Mouse (Mus musculus) megakaryocyte, adult 5-6 weeks (primary cell): ENCODE data around the gene Gsg1l. TPM values are rescaled to one million over a fixed set of nuclear protein-coding genes. Genes with fewer than 3 reads are reported as not detected.

Experiments used
- ATAC-seq: 2 replicates; pipeline ENCODE4 v1.8.0; 2016; ENCODE audit warnings: mild to moderate bottlenecking, inconsistent platforms; ENCODE audit not compliant: poor library complexity, severe bottlenecking
- total RNA-seq, 2 experiments: library from RNA; stranded (forward) in 1 of 2; stranded (reverse) in 1 of 2; fragments of 153-499, 151-499 nt in 1 of 2; fragments of 221-1000, 200-1000 nt in 1 of 2; gene quantifications; 2 replicates each; pipeline versions ENCODE4 v1.2.3 to v1.2.4; 2015 to 2017

The Gsg1l gene
- total RNA-seq, 2 experiments from 2014 or later = not detected

DNA sequence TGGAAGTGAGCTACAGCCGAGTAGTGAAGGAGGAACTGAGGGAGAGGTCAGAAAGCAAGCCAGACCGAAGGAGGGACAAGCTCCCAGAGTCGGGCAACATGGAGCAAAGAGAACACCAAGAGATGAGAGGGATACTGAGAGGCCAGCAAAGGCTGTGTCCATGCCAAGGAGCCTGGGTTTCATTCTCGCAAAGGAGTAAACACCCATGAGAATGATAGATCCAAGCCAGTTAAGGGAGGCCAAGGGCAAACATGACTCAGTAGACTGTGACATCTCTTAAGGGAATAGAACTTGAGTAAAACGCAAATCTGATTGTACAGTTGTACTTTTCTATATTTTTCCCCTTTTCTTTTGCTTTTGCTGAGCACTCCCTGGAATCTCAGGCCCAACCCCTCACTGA is 137.6 kb downstream of the Gsg1l start:
- ATAC-seq = no peak

- ATAC-seq = no peak
Observed at GRCm38 (mm10) chr7:125943511-125943910, 138.7 kb downstream of the Gsg1l start.

GRCm38 (mm10) chr7:125942365-125943090 is 139.7 kb downstream of the Gsg1l start:
- ATAC-seq = no peak

GRCm38 (mm10) chr7:125934319-125934718 is 147.9 kb downstream of the Gsg1l start:
- no peak for ATAC-seq

DNA sequence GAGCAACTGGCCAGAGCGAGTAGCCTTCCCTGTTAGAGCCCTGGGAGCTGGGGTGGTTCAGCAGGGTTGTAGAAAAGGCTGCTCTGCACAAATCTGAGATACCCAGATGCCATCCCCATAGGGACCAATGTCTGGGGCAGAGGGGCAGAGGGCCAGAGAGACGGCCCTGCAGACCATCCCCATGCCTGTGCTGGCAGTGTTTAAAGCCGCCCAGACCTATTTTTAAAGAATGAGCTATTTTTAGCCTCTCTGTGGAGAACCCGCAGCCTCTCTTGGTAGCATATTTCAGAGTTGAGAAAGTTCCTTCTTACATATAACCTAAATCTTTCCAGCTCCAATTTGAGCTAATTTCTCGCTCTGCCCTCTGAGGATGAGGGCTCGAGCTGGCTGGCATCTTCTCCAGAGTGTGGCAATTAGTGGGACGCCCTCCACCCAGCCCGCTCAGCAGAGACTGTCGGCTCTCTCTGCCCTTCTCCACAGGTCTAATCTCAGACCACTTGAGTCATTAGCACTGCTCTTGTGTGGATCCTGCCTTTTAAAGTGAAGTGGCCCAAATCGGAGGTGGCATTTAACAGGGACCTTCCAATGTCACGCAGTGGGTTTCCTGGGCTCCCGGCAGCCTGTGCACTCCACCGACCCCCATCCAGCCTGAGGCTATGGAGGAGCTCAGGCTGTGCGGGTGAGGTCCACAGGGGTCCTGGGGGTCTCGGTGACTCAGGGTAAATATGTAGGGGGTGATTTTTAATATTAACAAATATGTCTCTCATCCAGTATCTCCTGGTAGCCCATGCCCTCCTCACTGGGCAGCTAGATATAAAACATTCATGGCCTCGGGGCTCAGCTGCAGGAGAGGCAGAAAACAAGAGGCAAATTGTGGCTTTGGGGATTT is 148.6 kb downstream of the Gsg1l start:
- ATAC-seq = no peak

GRCm38 (mm10) chr7:125931602-125932001 is 150.6 kb downstream of the Gsg1l start:
- ATAC-seq = no peak

- no peak for ATAC-seq
Observed at GRCm38 (mm10) chr7:125924044-125924443, 158.2 kb downstream of the Gsg1l start.

GRCm38 (mm10) chr7:125920801-125921200 is 161.4 kb downstream of the Gsg1l start:
- no peak for ATAC-seq

- no peak for ATAC-seq
Observed at GRCm38 (mm10) chr7:125900386-125901161, 181.6 kb downstream of the Gsg1l start.

DNA sequence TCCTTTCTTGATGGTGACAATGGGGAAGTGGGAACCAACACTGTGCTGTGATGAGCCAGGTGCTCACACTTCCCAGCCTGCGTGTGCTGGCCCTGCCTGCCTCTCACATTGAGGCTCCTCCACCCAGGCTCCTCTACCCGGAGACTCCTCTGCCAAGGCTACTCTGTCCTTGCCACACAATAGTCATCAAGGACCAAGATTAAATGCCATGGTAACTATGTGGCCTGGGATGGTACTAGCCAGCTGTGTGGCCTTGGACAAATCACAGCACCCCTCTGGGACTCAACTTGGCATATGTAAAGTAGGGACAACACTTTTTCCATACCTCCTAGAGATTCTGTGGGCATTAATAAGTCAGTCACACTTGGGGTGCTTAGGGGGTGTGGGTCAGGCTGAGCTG is 182.3 kb downstream of the Gsg1l start:
- ATAC-seq = no peak

DNA sequence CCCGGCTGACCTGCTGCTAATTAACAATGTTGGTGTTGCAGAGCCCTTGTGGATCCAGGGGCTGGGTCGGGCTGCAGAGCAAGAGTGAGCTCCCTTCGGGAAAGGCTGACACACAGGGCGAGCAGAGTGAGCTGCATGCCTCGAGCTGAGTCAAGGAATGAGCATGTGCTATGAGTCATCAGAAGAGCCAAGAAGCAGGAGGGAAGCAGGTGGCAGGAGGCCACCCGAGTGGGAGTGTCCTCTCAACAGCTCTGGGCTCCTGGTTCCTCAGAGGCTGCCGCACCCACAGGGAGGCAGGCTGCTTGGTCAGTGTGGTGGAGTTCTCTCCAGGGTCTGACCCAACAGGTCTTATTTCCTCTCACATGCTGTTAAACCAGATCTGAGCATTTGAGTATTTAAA is 183.2 kb downstream of the Gsg1l start:
- no peak for ATAC-seq

DNA sequence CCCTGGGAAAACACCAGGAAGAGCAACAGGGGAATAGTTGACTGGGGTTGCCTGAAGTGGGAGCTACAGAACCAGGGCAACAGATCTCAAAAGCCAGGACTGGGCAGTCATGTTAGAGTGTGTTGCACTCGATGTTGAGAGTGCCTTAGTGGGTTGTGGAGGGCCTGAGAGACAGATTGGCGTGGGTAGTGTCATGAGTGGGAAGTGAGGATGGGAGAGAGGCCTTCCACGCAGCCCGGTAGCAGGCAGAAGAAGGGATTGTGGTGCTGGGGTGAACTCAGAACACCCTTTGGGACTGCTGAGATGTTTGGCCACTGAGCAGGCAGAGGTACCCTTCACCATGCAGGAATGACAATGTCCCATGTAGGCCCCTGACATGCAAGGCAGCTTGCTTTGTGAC is 185.2 kb downstream of the Gsg1l start:
- no peak for ATAC-seq

DNA sequence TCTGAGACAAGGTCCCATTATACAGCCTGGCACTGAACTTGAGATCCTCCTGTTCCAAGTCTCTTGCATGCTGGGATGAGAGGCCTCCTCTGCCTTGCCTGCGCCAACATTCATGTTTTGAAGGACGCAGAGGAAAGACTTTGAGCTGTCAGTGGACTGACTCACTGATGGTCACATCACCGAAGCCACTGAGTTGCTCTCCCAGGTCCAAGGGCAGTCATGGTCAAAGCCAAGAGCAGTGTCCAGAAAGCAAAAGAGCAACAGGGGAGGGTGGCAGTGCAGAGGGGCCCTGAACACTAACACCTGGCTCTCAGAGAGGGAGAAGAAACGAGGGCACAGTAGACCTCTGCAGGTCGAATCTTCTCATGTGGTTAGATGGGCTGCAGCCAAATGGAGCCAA is 188.6 kb downstream of the Gsg1l start:
- no peak for ATAC-seq

DNA sequence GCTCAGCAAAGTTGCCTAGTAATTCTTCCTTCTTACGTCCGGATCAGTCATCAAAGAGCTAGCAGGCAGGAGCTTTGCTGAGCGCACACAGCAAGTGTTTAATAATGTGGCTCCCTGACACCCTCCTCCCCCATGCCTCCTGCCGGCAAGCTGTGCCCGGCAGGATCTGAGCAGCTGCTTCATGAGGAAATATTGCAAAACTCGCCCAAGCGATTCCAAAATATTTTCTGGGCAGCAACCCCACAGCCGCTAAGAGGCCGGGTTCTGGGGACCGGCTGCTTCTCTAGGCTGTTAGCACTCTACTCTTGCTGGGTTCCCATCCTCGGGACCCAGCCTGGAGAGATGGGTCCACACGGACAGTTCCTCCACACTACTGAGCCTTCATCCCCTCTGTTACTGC is 193.8 kb downstream of the Gsg1l start:
- ATAC-seq = no peak

DNA sequence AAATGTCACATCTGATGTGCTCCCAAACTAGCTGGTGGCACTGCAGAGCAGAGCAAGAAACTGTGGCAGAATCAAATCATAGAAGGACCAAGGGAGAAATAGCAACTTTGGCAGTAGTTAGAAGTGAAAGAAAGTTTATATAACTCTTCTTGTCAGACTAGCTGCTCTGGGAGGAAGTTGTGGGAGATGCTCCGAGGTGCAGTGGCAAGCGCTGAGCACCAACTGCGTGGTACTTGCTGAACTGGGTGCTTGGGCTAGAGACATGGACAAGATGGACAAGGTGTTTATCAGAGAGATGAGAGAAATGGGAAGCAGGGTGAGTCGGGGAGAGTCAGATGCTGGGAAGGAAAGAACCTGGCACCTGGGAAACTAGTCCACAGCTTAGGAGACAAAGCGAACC is 194.4 kb downstream of the Gsg1l start:
- ATAC-seq = no peak

- ATAC-seq = no peak
Observed at GRCm38 (mm10) chr7:125887124-125887523, 195.1 kb downstream of the Gsg1l start.

- ATAC-seq = no peak
Observed at GRCm38 (mm10) chr7:125886116-125886680, 196.0 kb downstream of the Gsg1l start.

DNA sequence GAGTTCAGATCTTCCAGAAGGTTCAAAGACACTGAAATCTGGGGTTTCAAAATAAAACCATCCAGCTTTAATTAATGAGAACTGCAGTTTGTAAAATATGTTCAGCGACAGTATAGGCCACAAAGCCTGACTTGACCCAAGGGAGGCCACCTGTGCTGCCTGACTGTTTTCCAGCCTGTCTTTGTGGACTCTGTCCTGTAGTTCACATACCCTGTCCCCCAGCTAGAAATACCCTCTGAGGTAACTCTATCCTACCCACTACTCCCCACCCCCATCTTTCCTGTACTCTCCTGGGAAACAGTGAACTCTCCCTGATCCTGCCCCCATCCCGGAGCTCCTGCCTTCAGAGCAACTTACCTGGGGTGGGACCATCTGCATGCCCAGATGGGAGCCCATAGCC is 199.0 kb downstream of the Gsg1l start:
- ATAC-seq = no peak

DNA sequence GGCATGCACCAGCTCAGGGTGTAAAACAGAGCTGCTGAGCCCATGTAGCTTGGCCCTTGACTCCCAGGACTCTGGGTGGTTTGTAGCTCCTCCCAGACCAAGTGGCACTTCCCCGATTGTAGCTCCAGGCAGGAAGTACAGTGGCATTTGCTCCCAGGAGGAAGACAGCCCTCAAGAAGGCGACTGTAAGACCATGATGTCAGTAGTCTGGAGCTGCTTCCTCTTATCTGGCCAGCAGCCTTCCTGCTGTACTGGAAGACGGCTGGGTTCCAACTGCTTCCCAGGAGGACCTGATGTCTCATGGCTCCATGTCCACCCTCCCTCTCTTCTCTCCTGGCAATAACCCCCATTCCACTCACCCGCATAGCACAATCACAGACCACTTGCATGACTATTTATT is 204.2 kb downstream of the Gsg1l start:
- ATAC-seq = peak; percentile 38; the same call in 1 of the 2 replicates

GRCm38 (mm10) chr7:125873971-125874495 is 208.2 kb downstream of the Gsg1l start:
- ATAC-seq = no peak

- no peak for ATAC-seq
Observed at GRCm38 (mm10) chr7:125872874-125873273, 209.3 kb downstream of the Gsg1l start.
